Mouse (Mus musculus) neutrophil, adult 5-6 weeks (primary cell): ENCODE data around the gene Tcf21. TPM values are rescaled to one million over a fixed set of nuclear protein-coding genes. Genes with fewer than 3 reads are reported as not detected.

Experiments
- ATAC-seq: fragments of 151-379, 151-347 bp; 2 replicates; pipeline ENCODE4 v1.8.0; 2017; ENCODE audit warnings: mild to moderate bottlenecking, moderate TSS enrichment; ENCODE audit not compliant: insufficient number of reproducible peaks, poor library complexity, low FRiP score, severe bottlenecking; ENCODE audit errors: extremely low read depth
- total RNA-seq: library from RNA; stranded (forward); fragments of 200-1000 nt; gene quantifications from 2 replicates; pipeline ENCODE4 v1.2.3, GENCODE M21; 2017

Gene Tcf21
- not detected in 2 replicates for total RNA-seq

GRCm38 (mm10) chr10:22819871-22820590, at the start of gene Tcf21:
Gene Tcf21, minus strand, starts transcription at chr10:22820174.
- no peak for ATAC-seq

GRCm38 (mm10) chr10:22868386-22868918, 48.5 kb upstream of the Tcf21 start:
- ATAC-seq: no peak

- ATAC-seq: no peak
Observed at GRCm38 (mm10) chr10:22867210-22867609, 47.2 kb upstream of the Tcf21 start.

DNA sequence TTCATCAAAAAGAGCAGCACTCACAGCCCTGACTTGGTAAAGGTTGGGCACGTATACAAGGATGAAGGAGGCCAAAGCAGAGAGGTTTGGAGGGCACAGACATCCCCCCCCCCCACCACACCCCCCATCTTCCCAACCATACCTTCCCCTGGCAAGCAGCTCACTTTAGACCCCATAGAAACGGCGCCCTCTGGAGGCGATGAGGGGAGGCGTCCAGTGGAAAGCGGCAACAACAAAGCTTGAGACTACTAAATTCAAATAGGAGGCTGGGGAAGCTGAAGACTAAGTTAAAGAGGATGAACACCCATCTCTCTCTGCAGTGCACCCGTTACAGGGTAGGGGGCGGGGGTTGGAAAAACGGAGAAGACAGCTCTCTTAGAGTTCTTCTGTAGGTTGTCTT, 38.1 kb upstream of the Tcf21 start:
- ATAC-seq: no peak

DNA sequence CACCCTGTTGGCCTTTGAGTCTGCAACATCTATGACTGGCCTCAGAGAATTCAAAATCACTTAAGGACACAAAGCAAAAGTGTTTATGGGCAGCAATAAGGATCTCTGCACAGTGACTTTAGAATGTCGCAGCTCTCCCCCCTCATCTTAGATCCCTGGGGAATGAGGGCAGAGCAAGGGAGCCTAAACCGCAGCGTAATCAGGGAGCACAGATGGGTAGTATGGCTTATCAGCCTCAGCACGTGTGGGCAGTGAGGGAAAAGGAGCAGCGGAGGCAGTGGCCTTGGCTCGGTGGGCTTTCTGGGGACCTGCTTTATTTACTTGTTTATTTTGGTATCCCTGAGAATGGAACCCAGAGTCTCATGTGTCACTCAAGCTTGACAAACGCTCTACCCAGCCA, 34.4 kb upstream of the Tcf21 start:
- ATAC-seq: no peak

GRCm38 (mm10) chr10:22845351-22845750, 25.4 kb upstream of the Tcf21 start:
- ATAC-seq: no peak

- ATAC-seq: no peak
Observed at GRCm38 (mm10) chr10:22844731-22845130, 24.8 kb upstream of the Tcf21 start.

GRCm38 (mm10) chr10:22843440-22844361, 23.7 kb upstream of the Tcf21 start:
- no peak for ATAC-seq

- ATAC-seq: no peak
Observed at GRCm38 (mm10) chr10:22842781-22843439, 22.9 kb upstream of the Tcf21 start.

DNA sequence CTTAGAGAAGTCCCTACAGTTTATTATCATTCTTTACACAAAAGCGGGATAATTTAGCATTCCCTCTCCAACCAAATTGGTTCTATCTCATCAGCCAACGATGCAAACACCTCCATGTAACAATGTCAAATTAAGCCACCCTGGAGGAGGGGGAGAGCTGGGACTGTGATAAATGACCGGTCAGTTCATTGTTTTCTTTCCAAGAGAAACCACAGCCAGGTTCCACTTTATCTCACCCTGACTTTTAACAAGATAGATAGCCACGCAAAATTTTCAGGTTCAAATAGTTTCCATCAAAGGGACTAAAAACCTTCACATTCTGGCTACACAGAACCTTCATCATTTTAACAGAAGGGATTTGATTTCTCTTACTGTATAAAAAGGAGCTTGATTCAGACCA, 22.1 kb upstream of the Tcf21 start:
- no peak for ATAC-seq

- no peak for ATAC-seq
Observed at GRCm38 (mm10) chr10:22826244-22826643, 6.3 kb upstream of the Tcf21 start.

GRCm38 (mm10) chr10:22822896-22823295, 2.9 kb upstream of the Tcf21 start:
- no peak for ATAC-seq

- no peak for ATAC-seq
Observed at GRCm38 (mm10) chr10:22822486-22822885, 2.5 kb upstream of the Tcf21 start.

DNA sequence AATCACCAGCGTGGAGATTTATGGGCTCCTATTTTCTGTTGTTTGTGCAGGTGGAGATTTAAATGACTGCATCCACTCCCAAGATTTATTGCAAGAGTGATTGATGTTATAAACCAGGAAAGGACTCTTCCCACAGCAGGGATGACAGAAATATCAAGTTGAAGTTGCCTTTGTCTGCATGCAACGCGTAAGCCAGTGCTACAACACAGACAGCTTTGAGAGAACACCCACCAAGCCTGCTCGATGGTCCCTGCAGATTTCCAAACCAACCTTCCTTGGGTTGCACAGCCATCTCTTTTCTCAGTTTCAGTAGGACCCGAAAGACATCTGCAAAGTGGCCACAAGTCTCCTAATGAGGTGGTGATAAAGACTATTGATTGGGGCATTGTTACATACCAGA, 1.7 kb upstream of the Tcf21 start:
- no peak for ATAC-seq

- no peak for ATAC-seq
Observed at GRCm38 (mm10) chr10:22821267-22821666, 1.3 kb upstream of the Tcf21 start.

- ATAC-seq: no peak
Observed at GRCm38 (mm10) chr10:22820841-22821240, 867 bp upstream of the Tcf21 start.

GRCm38 (mm10) chr10:22819239-22819870, 619 bp downstream of the Tcf21 start:
- no peak for ATAC-seq

- no peak for ATAC-seq
Observed at GRCm38 (mm10) chr10:22818600-22819238, 1.3 kb downstream of the Tcf21 start.
